ENCODE assay signal across 14 mouse cellular contexts in the genomic region with DNA sequence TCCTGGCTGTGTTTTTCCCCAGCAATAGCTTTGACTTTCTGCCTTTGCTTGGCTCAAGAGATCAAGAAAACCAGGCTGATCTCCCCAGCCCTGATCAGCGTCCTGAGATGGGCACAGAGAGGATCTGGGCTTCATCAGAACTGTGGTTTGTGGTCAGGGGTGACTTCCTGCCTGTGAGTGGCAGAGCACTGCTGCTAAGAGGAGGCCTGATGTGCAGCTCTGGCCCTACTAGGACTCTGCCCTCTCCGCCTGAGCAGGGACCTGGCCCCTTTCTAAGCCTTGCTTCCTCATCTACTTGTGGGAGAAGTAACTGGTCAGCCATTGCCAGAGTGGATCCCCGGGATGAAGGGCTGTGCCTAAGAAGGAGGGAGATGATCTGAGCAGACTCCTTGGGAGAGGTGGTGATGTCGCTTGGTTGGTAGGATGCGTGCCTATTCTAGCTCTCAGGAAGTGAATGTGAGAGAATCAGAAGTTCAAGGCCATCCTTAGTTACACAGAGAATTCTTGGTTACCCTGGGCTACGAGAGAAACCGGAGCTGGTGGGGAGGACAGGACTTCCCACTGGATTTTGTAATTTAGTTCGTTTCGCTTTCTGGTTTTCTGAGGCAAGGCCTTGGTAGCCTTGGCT. TPM values are rescaled to one million over a fixed set of nuclear protein-coding genes. Genes with fewer than 3 reads are reported as not detected.
DNase-seq lines count a peak whose midpoint lies in the region; ATAC-seq and TF ChIP-seq lines count a peak whose summit lies in the region.
"Had no signal": no experiment of that assay in that cellular context is flagged by ENCODE, and none has a peak within 500 bp of the region (broad histone marks: within the 10 kb centered on the region; RNA-seq: fewer than 3 reads in every experiment).

No protein-coding gene starts in this region.

- H3K36me3 ChIP-seq in liver, postnatal 0 days (replicated peaks; ENCODE audit: insufficient read depth, low read length) = no peaks in the 10 kb centered on the region
- H3K36me3 ChIP-seq in thymus, adult 2 months (ENCODE audit: control insufficient read depth, insufficient read depth, low read length) = no peaks in the 10 kb centered on the region
- H3K36me3 ChIP-seq: limb, embryonic 13.5 days; midbrain, embryonic 10.5 days had no signal

- H3K9me3 ChIP-seq in liver, postnatal 0 days (ENCODE audit: low read length) = no peaks in the 10 kb centered on the region
- H3K9me3 ChIP-seq: limb, embryonic 13.5 days; midbrain, embryonic 10.5 days had no signal

- no peaks in the 10 kb centered on the region for H3K27me3 ChIP-seq in liver, postnatal 0 days (ENCODE audit: insufficient read depth, low read length)
- H3K27me3 ChIP-seq in thymus, adult 2 months (ENCODE audit: control insufficient read depth, insufficient read depth, low read length) = no peaks in the 10 kb centered on the region
- H3K27me3 ChIP-seq: limb, embryonic 13.5 days had no signal

- peak; percentile 36 for DNase-seq in adrenal gland, postnatal 14 days
- no peak for DNase-seq in adrenal gland, adult 8-10 months
- peak; percentile 39 for DNase-seq in MEL-GATA-1-ER (ENCODE audit: extremely low read depth, low read depth)
- DNase-seq in liver, postnatal 0 days = peak; percentile 55
- DNase-seq in thymus, adult 2 months = peak; percentile 60
- no peak for DNase-seq in layer of hippocampus, postnatal 10 days (ENCODE audit: low spot score in 2 of 2)
- no peak for DNase-seq in layer of hippocampus, adult 18-20 months (ENCODE audit: low spot score in 2 of 2)
- no peak for DNase-seq in adrenal gland, adult 2 months
- DNase-seq: cerebellum, adult 2 months; heart, postnatal 14 days had no signal

- WGBS in liver, postnatal 0 days (ENCODE audit: insufficient replicate concordance) = 35% methylated on average over 9 of the region's 9 CpGs
- 32% methylated on average over 9 of the region's 9 CpGs for WGBS in thymus, adult 2 months

- H3K4me1 ChIP-seq in liver, postnatal 0 days (ENCODE audit: insufficient read depth) = peaks cover 4% of the 10 kb centered on the region; the same call in 1 of the 2 replicates
- H3K4me1 ChIP-seq in thymus, adult 2 months (replicated peaks; ENCODE audit: control insufficient read depth, insufficient read depth, low read length) = peaks cover 10% of the 10 kb centered on the region
- H3K4me1 ChIP-seq: limb, embryonic 13.5 days had no signal

- H3K27ac ChIP-seq in liver, postnatal 0 days (ENCODE audit: low read depth) = no peak overlapping the region
- H3K27ac ChIP-seq in thymus, adult 2 months (ENCODE audit: control insufficient read depth, insufficient read depth, low read length) = no peak overlapping the region
- H3K27ac ChIP-seq: kidney, postnatal 0 days; limb, embryonic 13.5 days; midbrain, embryonic 10.5 days had no signal

- no peak overlapping the region; the same call in 1 of the 2 replicates for H3K4me2 ChIP-seq in liver, postnatal 0 days (ENCODE audit: low read depth, low read length)
- H3K4me2 ChIP-seq: limb, embryonic 13.5 days had no signal

- no peak for TF ChIP-seq CTCF in liver, postnatal 0 days (IDR thresholded peaks at IDR 0.05; ENCODE audit: low read depth)
- no peak for TF ChIP-seq CTCF in thymus, adult 2 months (IDR thresholded peaks at IDR 0.05; ENCODE audit: borderline replicate concordance, control insufficient read depth, extremely low read depth, insufficient read depth, low read length, poor library complexity)

- no peak for TF ChIP-seq EP300 in liver, postnatal 0 days (IDR thresholded peaks at IDR 0.05; ENCODE audit: low read depth)

- no peak overlapping the region for H3K4me3 ChIP-seq in liver, postnatal 0 days (ENCODE audit: low read depth, low read length)
- H3K4me3 ChIP-seq in thymus, adult 2 months (ENCODE audit: control insufficient read depth, insufficient read depth, low read length) = no peak overlapping the region
- H3K4me3 ChIP-seq: limb, embryonic 13.5 days; midbrain, embryonic 10.5 days had no signal

- TF ChIP-seq POLR2A in thymus, adult 2 months (IDR thresholded peaks at IDR 0.05; ENCODE audit: control insufficient read depth, extremely low read depth, insufficient read depth, low read length, poor library complexity) = no peak

- peak; percentile 54; the same call in 1 of the 2 replicates for ATAC-seq in liver, postnatal 0 days

- no peak overlapping the region for H3K9ac ChIP-seq in liver, postnatal 0 days (replicated peaks)
- H3K9ac ChIP-seq: limb, embryonic 13.5 days had no signal

RNA-seq across cellular contexts. Expression of a gene that starts 17.7 kb away (rescaled TPM):
- total RNA-seq in adrenal gland, postnatal 14 days (2021) = 27.1 and 28.8 TPM in 2 replicates
- 10 to 100 TPM; 16.2 to 20.8 (median 18.1) TPM for total RNA-seq in adrenal gland, adult 8-10 months (2022)
- 1.6 and 1.9 TPM in 2 replicates for polyA plus RNA-seq in liver, postnatal 0 days (2015; fragmentation: Nextera tagmentation; extraction: Ambion mirVana)
- polyA plus RNA-seq in thymus, adult 2 months (2012; rRNA removed) = 15.6 and 18.7 TPM in 2 replicates
- 10 to 100 TPM; 88.7 to 93.8 TPM for total RNA-seq in layer of hippocampus, postnatal 10 days (2021)
- 10 to 100 TPM; 34.2 to 34.6 TPM for total RNA-seq in layer of hippocampus, adult 18-20 months (2021)
- 10 to 100 TPM; 17.2 to 17.3 TPM for total RNA-seq in adrenal gland, adult 2 months (2021)
- 10.4 and 11.2 TPM in 2 replicates for polyA plus RNA-seq in adrenal gland, adult 2 months (2012; rRNA removed)

RNA-seq across cellular contexts. Expression of a gene that starts 19.3 kb away (rescaled TPM):
- total RNA-seq in adrenal gland, postnatal 14 days (2021) = 3.3 and 6.3 TPM in 2 replicates
- 1 to 10 TPM; 1.7 to 2.2 (median 1.9) TPM for total RNA-seq in adrenal gland, adult 8-10 months (2022)
- polyA plus RNA-seq in liver, postnatal 0 days (2015; fragmentation: Nextera tagmentation; extraction: Ambion mirVana) = 37.6 and 41.7 TPM in 2 replicates
- 0.66 and 1.8 TPM in 2 replicates for polyA plus RNA-seq in thymus, adult 2 months (2012; rRNA removed)
- under 1 TPM; 0.55 to 0.89 TPM for total RNA-seq in layer of hippocampus, postnatal 10 days (2021)
- total RNA-seq in layer of hippocampus, adult 18-20 months (2021) = under 1 TPM in 1 of 2 experiments, not detected in 1; 0.50 TPM
- total RNA-seq in adrenal gland, adult 2 months (2021) = 1 to 10 TPM; 1.7 to 2.7 TPM
- polyA plus RNA-seq in adrenal gland, adult 2 months (2012; rRNA removed) = 0.13 and 0.54 TPM in 2 replicates
- total RNA-seq: CH12.LX had no signal

RNA-seq across cellular contexts. Expression of a gene that starts 43.9 kb away (rescaled TPM):
- total RNA-seq in adrenal gland, postnatal 14 days (2021) = 82.8 and 90.1 TPM in 2 replicates
- total RNA-seq in adrenal gland, adult 8-10 months (2022) = 10 to 100 TPM; 71.9 to 94.0 (median 83.8) TPM
- polyA plus RNA-seq in liver, postnatal 0 days (2015; fragmentation: Nextera tagmentation; extraction: Ambion mirVana) = 36.6 and 39.1 TPM in 2 replicates
- polyA plus RNA-seq in thymus, adult 2 months (2012; rRNA removed) = 21.0 and 21.5 TPM in 2 replicates
- 100 to 1,000 TPM; 115 TPM for total RNA-seq in layer of hippocampus, postnatal 10 days (2021)
- 10 to 100 TPM; 82.8 to 88.6 TPM for total RNA-seq in layer of hippocampus, adult 18-20 months (2021)
- total RNA-seq in adrenal gland, adult 2 months (2021) = 10 to 100 TPM; 58.8 to 82.3 TPM
- 2.7 and 2.8 TPM in 2 replicates for polyA plus RNA-seq in adrenal gland, adult 2 months (2012; rRNA removed)

Comparison
In these comparisons a context has a peak if more than half of its experiments do, and no peak if none do; other contexts are left out.
1. DNase-seq: peak in adrenal gland, postnatal 14 days (single experiment), MEL-GATA-1-ER (single experiment), liver, postnatal 0 days (single experiment) and thymus, adult 2 months (single experiment); none in adrenal gland, adult 8-10 months (single experiment), layer of hippocampus, postnatal 10 days (0 of 2), layer of hippocampus, adult 18-20 months (0 of 2) and adrenal gland, adult 2 months (single experiment).